In genomic region chr7:139224725-139225124, GRCm38 (mm10) we compare ENCODE assay signal across 11 mouse cellular contexts. TPM values are rescaled to one million over a fixed set of nuclear protein-coding genes. Genes with fewer than 3 reads are reported as not detected.
A peak's percentile ranks its signal among the peaks of the same experiment; 100 is the strongest.
DNase-seq lines count a peak whose midpoint lies in the region; ATAC-seq lines count a peak whose summit lies in the region.
"Had no signal": no experiment of that assay in that cellular context is flagged by ENCODE, and none has a peak within 500 bp of the region (broad histone marks: within the 10 kb centered on the region; RNA-seq: fewer than 3 reads in every experiment).

No protein-coding gene starts in this region.

- intact Hi-C loops in heart, postnatal 25 days (cut with DNase I): no loop called here

- H3K4me1 ChIP-seq in hindbrain, embryonic 12.5 days: no peaks in the 10 kb centered on the region
- H3K4me1 ChIP-seq: neural tube, embryonic 13.5 days had no signal

- H3K4me2 ChIP-seq in hindbrain, embryonic 12.5 days (replicated peaks): no peak overlapping the region
- H3K4me2 ChIP-seq: neural tube, embryonic 13.5 days had no signal

- DNase-seq in heart, adult 18-20 months: peak; percentile 53
- no peak for DNase-seq in heart, postnatal 25 days (ENCODE audit: low spot score)
- DNase-seq in adrenal gland, postnatal 14 days: peak; percentile 59
- peak; percentile 57 to 70 for DNase-seq in kidney, postnatal 4 days
- DNase-seq in retina, embryonic 14.5 days (ENCODE audit: low spot score): no peak
- DNase-seq in ovary, postnatal 14 days (ENCODE audit: low spot score): no peak

- ATAC-seq in monocyte, adult 5-6 weeks (replicated peaks; ENCODE audit: insufficient number of reproducible peaks, low FRiP score, low TSS enrichment, poor library complexity, severe bottlenecking): 0 out of 2 replicates have a peak, but pooled peaks have one; percentile 28
- no peak for ATAC-seq in hindbrain, embryonic 12.5 days (ENCODE audit: low FRiP score)

- 75% methylated on average over 8 of the region's 8 CpGs for WGBS in hindbrain, embryonic 12.5 days

- no peaks in the 10 kb centered on the region for H3K9me3 ChIP-seq in hindbrain, embryonic 12.5 days (replicated peaks)
- H3K9me3 ChIP-seq: neural tube, embryonic 13.5 days had no signal

- H3K36me3 ChIP-seq in hindbrain, embryonic 12.5 days: no peaks in the 10 kb centered on the region
- H3K36me3 ChIP-seq: neural tube, embryonic 13.5 days had no signal

- H3K9ac ChIP-seq in hindbrain, embryonic 12.5 days: no peak overlapping the region
- H3K9ac ChIP-seq: neural tube, embryonic 13.5 days had no signal

- no peak overlapping the region for H3K4me3 ChIP-seq in hindbrain, embryonic 12.5 days
- H3K4me3 ChIP-seq: erythroblast, embryonic 14.5 days; neural tube, embryonic 13.5 days had no signal

- no peak overlapping the region for H3K27ac ChIP-seq in hindbrain, embryonic 12.5 days
- H3K27ac ChIP-seq: neural tube, embryonic 13.5 days had no signal

- no peaks in the 10 kb centered on the region for H3K27me3 ChIP-seq in hindbrain, embryonic 12.5 days
- H3K27me3 ChIP-seq: neural tube, embryonic 13.5 days had no signal

RNA-seq across cellular contexts. Expression of gene Stk32c, which starts 11.6 kb away (rescaled TPM):
- total RNA-seq in heart, adult 18-20 months (2021): under 1 TPM; 0.51 to 0.92 TPM
- total RNA-seq in heart, postnatal 25 days (2021): under 1 TPM; 0.73 to 0.99 TPM
- 2.7 and 3.9 TPM in 2 replicates for total RNA-seq in adrenal gland, postnatal 14 days (2021)
- total RNA-seq in monocyte, adult 5-6 weeks (2017): 8.6 to 15.5 TPM (median 9.7 TPM) in 3 replicates
- polyA plus RNA-seq in hindbrain, embryonic 12.5 days (2016; fragmentation: Nextera tagmentation; extraction: Ambion mirVana): 0.65 and 0.68 TPM in 2 replicates
- total RNA-seq: CH12.LX had no signal
- polyA plus RNA-seq: erythroblast, embryonic 14.5 days had no signal

RNA-seq across cellular contexts. Expression of gene Lrrc27, which starts 11.9 kb away (rescaled TPM):
- total RNA-seq in heart, adult 18-20 months (2021): 10 to 100 TPM; 13.6 to 16.2 TPM
- total RNA-seq in heart, postnatal 25 days (2021): 10 to 100 TPM; 19.1 to 20.0 TPM
- 3.8 and 3.9 TPM in 2 replicates for total RNA-seq in adrenal gland, postnatal 14 days (2021)
- 0.53 to 1.3 TPM in 2 of 3 replicates, not detected in the other for total RNA-seq in monocyte, adult 5-6 weeks (2017)
- 3.2 and 5.3 TPM in 2 replicates for polyA plus RNA-seq in hindbrain, embryonic 12.5 days (2016; fragmentation: Nextera tagmentation; extraction: Ambion mirVana)
- polyA plus RNA-seq: erythroblast, embryonic 14.5 days had no signal

RNA-seq across cellular contexts. Expression of gene Pwwp2b, which starts 23.6 kb away (rescaled TPM):
- total RNA-seq in heart, adult 18-20 months (2021): 10 to 100 TPM in 1 of 2 experiments, 1 to 10 TPM in 1; 8.8 to 11.3 TPM
- 1 to 10 TPM; 8.7 to 9.7 TPM for total RNA-seq in heart, postnatal 25 days (2021)
- total RNA-seq in adrenal gland, postnatal 14 days (2021): 10.9 and 11.2 TPM in 2 replicates
- total RNA-seq in monocyte, adult 5-6 weeks (2017): 1.4 to 4.4 TPM (median 2.5 TPM) in 3 replicates
- polyA plus RNA-seq in hindbrain, embryonic 12.5 days (2016; fragmentation: Nextera tagmentation; extraction: Ambion mirVana): 4.3 and 5.1 TPM in 2 replicates
- polyA plus RNA-seq: erythroblast, embryonic 14.5 days had no signal

Comparison
In these comparisons a context has a peak if more than half of its experiments do, and no peak if none do; other contexts are left out.
1. DNase-seq: peak in heart, adult 18-20 months (2 of 2), adrenal gland, postnatal 14 days (single experiment) and kidney, postnatal 4 days (2 of 2); none in heart, postnatal 25 days (single experiment), retina, embryonic 14.5 days (single experiment) and ovary, postnatal 14 days (single experiment).